Mouse (Mus musculus) embryo, embryonic 11.5 days (tissue): ENCODE measurements around the gene Acox2.
"Not testable (repeated sequence)": the region's sequence is repeated elsewhere in the genome, so short reads cannot be mapped to it uniquely, and the experiment has no call there.

ENCODE experiments used
- DNase-seq: peaks from one replicate; pipeline ENCODE4 v3.0.0-alpha.2; 2012; ENCODE audit warnings: low read depth, low spot score

Acox2 gene

GRCm38 (mm10) chr14:8259166-8259565 lies at the start of gene Acox2:
Gene Acox2 (minus strand): TSS chr14:8259353.
- no peak for DNase-seq

GRCm38 (mm10) chr14:8308650-8309049 lies 49.5 kb upstream of the Acox2 start:
- no peak for DNase-seq

GRCm38 (mm10) chr14:8306884-8307283 lies 47.7 kb upstream of the Acox2 start:
- no peak for DNase-seq

GRCm38 (mm10) chr14:8305014-8305413 lies 45.9 kb upstream of the Acox2 start:
- no peak for DNase-seq

- no peak for DNase-seq
These were observed 44.9 kb upstream of the Acox2 start for GRCm38 (mm10) chr14:8304082-8304481.

GRCm38 (mm10) chr14:8302687-8303086 lies 43.5 kb upstream of the Acox2 start:
- DNase-seq: no peak

- DNase-seq: peak; percentile 37
These were observed 41.1 kb upstream of the Acox2 start for GRCm38 (mm10) chr14:8300281-8300680.

- DNase-seq: no peak
These were observed 38.7 kb upstream of the Acox2 start for GRCm38 (mm10) chr14:8297889-8298293.

GRCm38 (mm10) chr14:8294257-8294656 lies 35.1 kb upstream of the Acox2 start:
- DNase-seq: no peak

- DNase-seq: not testable (repeated sequence)
These were observed 27.4 kb upstream of the Acox2 start for GRCm38 (mm10) chr14:8286595-8286994.

GRCm38 (mm10) chr14:8283784-8284183 lies 24.6 kb upstream of the Acox2 start:
- DNase-seq: no peak

GRCm38 (mm10) chr14:8271281-8271680 lies 12.1 kb upstream of the Acox2 start:
- DNase-seq: not testable (repeated sequence)

GRCm38 (mm10) chr14:8264378-8264777 lies 5.2 kb upstream of the Acox2 start:
- no peak for DNase-seq

- no peak for DNase-seq
These were observed 3.1 kb upstream of the Acox2 start for GRCm38 (mm10) chr14:8262242-8262641.

- DNase-seq: no peak
These were observed 1.1 kb upstream of the Acox2 start for GRCm38 (mm10) chr14:8260214-8260613.

GRCm38 (mm10) chr14:8258752-8259151 lies 401 bp downstream of the Acox2 start:
- no peak for DNase-seq

GRCm38 (mm10) chr14:8258335-8258627 lies 872 bp downstream of the Acox2 start:
- DNase-seq: no peak

GRCm38 (mm10) chr14:8257521-8258334 lies 1.4 kb downstream of the Acox2 start:
- no peak for DNase-seq

- no peak for DNase-seq
These were observed 2.3 kb downstream of the Acox2 start for GRCm38 (mm10) chr14:8256881-8257280.

GRCm38 (mm10) chr14:8256072-8256471 lies 3.1 kb downstream of the Acox2 start:
- no peak for DNase-seq

- peak; percentile 23 for DNase-seq
These were observed 4.0 kb downstream of the Acox2 start for GRCm38 (mm10) chr14:8255076-8255729.

GRCm38 (mm10) chr14:8251330-8251885 lies 7.7 kb downstream of the Acox2 start:
- no peak for DNase-seq
